Mouse (Mus musculus) erythroblast, adult 5-6 weeks (primary cell): ENCODE measurements around the gene Zfp799. TPM values are rescaled to one million over a fixed set of nuclear protein-coding genes. Genes with fewer than 3 reads are reported as not detected.

Experiments used
- ATAC-seq: replicated peaks from 2 replicates; pipeline ENCODE4 v1.8.0; 2016; ENCODE audit warnings: moderate number of reproducible peaks, mild to moderate bottlenecking, moderate TSS enrichment, inconsistent platforms; ENCODE audit not compliant: poor library complexity, low FRiP score, severe bottlenecking
- total RNA-seq, 2 experiments: library from RNA; stranded (forward) in 1 of 2; stranded (reverse) in 1 of 2; fragments of 150-400 nt in 1 of 2; fragments of 200-764, 138-1000 nt in 1 of 2; gene quantifications; 2 replicates each; pipeline versions ENCODE4 v1.2.3 to v1.2.4; 2015 to 2017; ENCODE audit warnings: low replicate concordance in 2 of 2

The Zfp799 gene
- total RNA-seq, 2 experiments from 2014 or later = 2.6 TPM; not detected in 1

DNA sequence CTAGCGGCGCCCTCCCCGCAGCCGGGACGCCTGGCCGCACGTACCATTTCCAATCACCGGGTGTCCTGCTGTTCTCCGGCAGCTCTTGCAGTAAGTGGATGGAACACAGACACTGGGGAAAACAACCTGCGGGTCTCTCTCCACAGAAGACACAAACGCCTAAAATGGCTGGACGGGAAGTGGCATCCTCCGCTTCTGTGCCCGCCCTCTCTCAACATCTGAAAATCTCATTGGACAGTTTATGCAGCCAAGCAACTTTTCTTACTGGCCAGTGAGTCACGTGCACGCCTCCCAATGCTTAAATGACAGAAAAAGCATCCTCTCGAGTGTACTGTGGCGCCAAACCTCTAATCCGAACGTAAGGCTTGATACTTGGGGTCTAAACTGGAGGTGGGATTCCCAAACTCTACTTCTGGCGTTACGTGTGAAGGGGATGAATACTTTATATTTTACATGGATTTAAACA lies 41.9 kb downstream of the Zfp799 start, which contains the start of gene Zfp871:
TSS of gene Zfp871 (minus strand) at position 194 of the 466 bp plus-strand sequence.
- ATAC-seq = peak; percentile 98

DNA sequence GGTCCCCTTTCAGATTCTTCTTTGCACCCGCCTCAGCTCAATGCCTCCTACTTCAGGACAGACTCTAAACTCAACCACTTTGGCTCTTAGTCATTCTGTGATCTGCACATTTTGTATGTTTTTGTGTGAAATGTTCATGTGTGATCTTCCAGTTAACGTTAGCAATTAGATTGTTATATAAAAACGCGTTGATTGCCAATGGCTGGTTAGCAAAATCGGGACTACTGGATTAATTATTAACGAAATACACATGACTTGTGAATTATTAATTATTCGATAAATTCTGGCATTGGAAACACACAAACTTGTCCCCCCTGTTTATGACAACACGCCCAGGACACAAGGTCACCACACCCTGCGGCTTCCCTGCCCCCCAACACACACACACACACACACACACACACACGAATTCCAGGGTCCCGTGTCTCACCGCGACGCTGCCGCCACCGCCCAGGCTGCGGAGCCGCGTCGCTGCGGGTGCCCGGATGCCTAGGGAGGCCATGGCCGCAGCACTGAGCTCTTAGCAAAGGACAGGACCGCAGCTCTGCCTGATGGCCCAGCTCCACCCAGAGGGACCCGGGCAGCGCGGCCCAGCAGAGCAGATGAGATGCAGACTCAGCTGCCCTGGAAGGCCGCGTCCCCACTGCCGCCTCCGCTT lies 42.5 kb downstream of the Zfp799 start:
- peak; percentile 80 for ATAC-seq

DNA sequence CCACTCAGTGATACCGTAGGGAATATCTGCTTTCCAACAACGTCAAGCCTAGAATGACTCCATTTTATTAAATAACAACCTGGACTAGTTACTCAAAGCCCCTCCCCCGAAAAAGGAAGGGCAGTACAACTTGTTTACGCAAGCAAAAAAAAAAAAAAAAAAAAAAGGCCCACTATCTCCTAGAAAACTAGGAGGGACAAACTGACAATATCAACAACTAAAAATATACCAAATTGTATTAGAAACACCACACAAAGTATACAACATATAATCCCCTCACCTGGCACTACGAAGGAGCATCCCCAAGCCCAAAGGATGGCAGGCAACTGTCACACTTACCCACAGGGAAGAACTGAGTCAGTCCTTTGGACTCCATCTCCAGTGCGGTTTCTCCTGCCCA lies 43.1 kb downstream of the Zfp799 start:
- peak; percentile 18; the same call in 1 of the 2 replicates for ATAC-seq

GRCm38 (mm10) chr17:32785656-32786055 lies 44.4 kb downstream of the Zfp799 start:
- ATAC-seq = no peak

- ATAC-seq = no peak
These were observed 52.5 kb downstream of the Zfp799 start for GRCm38 (mm10) chr17:32777564-32777963.

- ATAC-seq = no peak
These were observed 58.8 kb downstream of the Zfp799 start for GRCm38 (mm10) chr17:32771213-32771612.

GRCm38 (mm10) chr17:32766422-32766821 lies 63.6 kb downstream of the Zfp799 start:
- no peak for ATAC-seq

Other genes with a start within 250 kb of the Zfp799 start
- gene Cyp4f37, start 209.0 kb downstream of the Zfp799 start, total RNA-seq (2015; ENCODE audit: low replicate concordance) = not detected in 2 replicates
- gene Cyp4f37, start 209.0 kb downstream of the Zfp799 start, total RNA-seq (2017; ENCODE audit: low replicate concordance) = not detected in 2 replicates
- gene Cyp4f40, start 171.4 kb downstream of the Zfp799 start, total RNA-seq (2015; ENCODE audit: low replicate concordance) = not detected in 2 replicates
- not detected in 2 replicates for gene Cyp4f40, start 171.4 kb downstream of the Zfp799 start, total RNA-seq (2017; ENCODE audit: low replicate concordance)
- gene Cyp4f15, start 144.6 kb downstream of the Zfp799 start, total RNA-seq (2015; ENCODE audit: low replicate concordance) = not detected in 2 replicates
- not detected in 2 replicates for gene Cyp4f15, start 144.6 kb downstream of the Zfp799 start, total RNA-seq (2017; ENCODE audit: low replicate concordance)
- gene Zfp871, start 42.0 kb downstream of the Zfp799 start, total RNA-seq (2015; ENCODE audit: low replicate concordance) = 48.2 and 61.7 TPM in 2 replicates
- 46.0 and 54.9 TPM in 2 replicates for gene Zfp871, start 42.0 kb downstream of the Zfp799 start, total RNA-seq (2017; ENCODE audit: low replicate concordance)
- not detected in 2 replicates for gene Zfp811, start 20.3 kb downstream of the Zfp799 start, total RNA-seq (2015; ENCODE audit: low replicate concordance)
- not detected in 2 replicates for gene Zfp811, start 20.3 kb downstream of the Zfp799 start, total RNA-seq (2017; ENCODE audit: low replicate concordance)
- 1.3 TPM in 1 of 2 replicates, not detected in the other for gene Zfp870, start 61.4 kb upstream of the Zfp799 start, total RNA-seq (2015; ENCODE audit: low replicate concordance)
- gene Zfp870, start 61.4 kb upstream of the Zfp799 start, total RNA-seq (2017; ENCODE audit: low replicate concordance) = 0.17 and 1.1 TPM in 2 replicates
- gene Cyp4f14, start 87.1 kb upstream of the Zfp799 start, total RNA-seq (2015; ENCODE audit: low replicate concordance) = not detected in 2 replicates
- not detected in 2 replicates for gene Cyp4f14, start 87.1 kb upstream of the Zfp799 start, total RNA-seq (2017; ENCODE audit: low replicate concordance)
- gene Cyp4f13, start 117.1 kb upstream of the Zfp799 start, total RNA-seq (2015; ENCODE audit: low replicate concordance) = 1.3 and 4.0 TPM in 2 replicates
- gene Cyp4f13, start 117.1 kb upstream of the Zfp799 start, total RNA-seq (2017; ENCODE audit: low replicate concordance) = 0.70 and 2.3 TPM in 2 replicates
- 2.5 and 4.8 TPM in 2 replicates for gene Zfp472, start 135.6 kb upstream of the Zfp799 start, total RNA-seq (2015; ENCODE audit: low replicate concordance)
- gene Zfp472, start 135.6 kb upstream of the Zfp799 start, total RNA-seq (2017; ENCODE audit: low replicate concordance) = 3.7 and 3.8 TPM in 2 replicates
- gene Zfp952, start 162.9 kb upstream of the Zfp799 start, total RNA-seq (2015; ENCODE audit: low replicate concordance) = 2.5 TPM in 1 of 2 replicates, not detected in the other
- 1.7 and 3.8 TPM in 2 replicates for gene Zfp952, start 162.9 kb upstream of the Zfp799 start, total RNA-seq (2017; ENCODE audit: low replicate concordance)
- gene Zfp763, start 203.1 kb upstream of the Zfp799 start, total RNA-seq (2015; ENCODE audit: low replicate concordance) = 3.5 and 3.6 TPM in 2 replicates
- gene Zfp763, start 203.1 kb upstream of the Zfp799 start, total RNA-seq (2017; ENCODE audit: low replicate concordance) = 2.6 and 4.2 TPM in 2 replicates
- not detected in 2 replicates for gene 4921501E09Rik, start 237.8 kb upstream of the Zfp799 start, total RNA-seq (2015; ENCODE audit: low replicate concordance)
- not detected in 2 replicates for gene 4921501E09Rik, start 237.8 kb upstream of the Zfp799 start, total RNA-seq (2017; ENCODE audit: low replicate concordance)